Mouse (Mus musculus) gastrocnemius, adult 18-20 months (tissue): ENCODE measurements around the gene Wfdc12. TPM values are rescaled to one million over a fixed set of nuclear protein-coding genes. Genes with fewer than 3 reads are reported as not detected.

Source experiments
- total RNA-seq, 2 experiments: library from RNA; stranded (reverse); gene quantifications; 2 replicates each; pipeline ENCODE4 v1.2.3; 2021

Wfdc12 gene
- total RNA-seq, 2 experiments from 2014 or later, result not detected

Other genes starting within 250 kb of the Wfdc12 start
- gene Ywhab, start 195.6 kb downstream of the Wfdc12 start, total RNA-seq, result 10 to 100 TPM; 39.3 to 42.4 TPM
- under 1 TPM in 1 of 2 experiments, not detected in 1; 0.62 TPM for gene Pabpc1l, start 165.2 kb downstream of the Wfdc12 start, total RNA-seq
- 1 to 10 TPM; 8.3 to 9.2 TPM for gene Stk4, start 120.3 kb downstream of the Wfdc12 start, total RNA-seq
- 10 to 100 TPM; 15.8 to 16.3 TPM for gene Tomm34, start 119.4 kb downstream of the Wfdc12 start, total RNA-seq
- 1 to 10 TPM; 1.4 to 1.5 TPM for gene Kcns1, start 19.5 kb downstream of the Wfdc12 start, total RNA-seq
- under 1 TPM in 1 of 2 experiments, not detected in 1; 0.11 TPM for gene Wfdc5, start 7.9 kb downstream of the Wfdc12 start, total RNA-seq
- not detected for gene Wfdc15a, start 9.5 kb upstream of the Wfdc12 start, total RNA-seq
- not detected for gene Wfdc15b, start 31.1 kb upstream of the Wfdc12 start, total RNA-seq
- gene Svs2, start 47.9 kb upstream of the Wfdc12 start, total RNA-seq, result not detected
- not detected for gene Svs3b, start 66.0 kb upstream of the Wfdc12 start, total RNA-seq
- not detected for gene Svs4, start 87.9 kb upstream of the Wfdc12 start, total RNA-seq
- not detected for gene Svs3a, start 98.7 kb upstream of the Wfdc12 start, total RNA-seq
- not detected for gene Svs6, start 126.1 kb upstream of the Wfdc12 start, total RNA-seq
- gene Svs5, start 142.1 kb upstream of the Wfdc12 start, total RNA-seq, result not detected
- gene Slpi, start 198.5 kb upstream of the Wfdc12 start, total RNA-seq, result under 1 TPM in 1 of 2 experiments, not detected in 1; 0.73 TPM
- gene Rbpjl, start 212.5 kb upstream of the Wfdc12 start, total RNA-seq, result not detected
- under 1 TPM; 0.59 to 0.78 TPM for gene Matn4, start 214.6 kb upstream of the Wfdc12 start, total RNA-seq